ENCODE assay signal across 13 mouse cellular contexts in the genomic region with DNA sequence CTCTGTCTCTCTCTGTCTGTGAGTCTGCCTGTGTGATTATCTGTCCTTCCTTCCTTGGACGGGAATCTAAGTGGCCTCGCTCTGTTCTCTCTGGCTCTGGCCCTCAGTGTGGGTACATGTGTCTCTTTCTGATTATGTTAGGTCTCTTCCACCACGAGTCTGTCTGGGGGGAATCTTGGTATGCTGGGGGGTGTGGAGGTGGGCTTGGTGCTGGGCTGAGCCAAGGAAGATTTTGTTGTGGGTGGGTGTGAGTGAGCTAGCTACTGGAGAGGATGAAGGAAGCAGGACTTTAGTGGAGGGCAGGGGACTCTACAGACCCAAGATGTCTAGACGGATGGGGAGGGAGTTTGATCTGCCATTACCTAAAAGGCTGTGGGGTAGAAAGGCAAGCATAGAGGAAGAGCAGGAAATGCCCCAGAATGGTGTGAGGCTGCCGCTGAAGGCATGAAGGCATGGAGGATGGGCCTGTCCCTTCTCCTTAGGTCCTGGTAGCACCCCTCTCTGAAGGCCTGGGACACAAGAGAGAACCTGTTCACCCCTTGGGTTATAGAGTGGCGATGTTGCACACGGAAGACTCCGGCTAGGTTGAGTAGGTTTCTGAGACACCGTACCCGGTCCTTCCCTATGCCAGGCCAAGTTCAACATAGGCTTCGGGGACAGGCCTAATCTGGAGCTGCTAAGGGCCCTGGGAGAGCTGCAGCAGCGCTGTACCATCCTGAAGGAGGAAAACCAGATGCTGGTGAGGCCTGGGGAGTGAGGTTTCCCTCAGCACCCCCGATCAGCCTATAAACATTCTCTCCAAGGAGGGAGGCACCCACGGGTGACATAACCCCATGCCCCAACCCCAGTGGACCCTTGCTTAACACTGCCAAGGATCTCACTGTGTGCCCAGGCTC. TPM values are rescaled to one million over a fixed set of nuclear protein-coding genes. Genes with fewer than 3 reads are reported as not detected.
DNase-seq lines count a peak whose midpoint lies in the region; ATAC-seq and TF ChIP-seq lines count a peak whose summit lies in the region.
"Had no signal": no experiment of that assay in that cellular context is flagged by ENCODE, and none has a peak within 500 bp of the region (broad histone marks: within the 10 kb centered on the region; RNA-seq: fewer than 3 reads in every experiment).

No protein-coding gene starts in this region.

- intact Hi-C loops in left cerebral cortex, postnatal 36 days (cut with DNase I) = loop anchor here (2.0 to 5.0 kb wide), 2 partner anchors 100 to 159 kb away; partner anchors contain the start of genes Olfr464 and Rnf43

- no peak for TF ChIP-seq CTCF in olfactory bulb, adult 2 months (IDR thresholded peaks at IDR 0.05; ENCODE audit: insufficient read depth, low read depth, low read length)

- peaks cover 21% of the 10 kb centered on the region for H3K4me1 ChIP-seq in olfactory bulb, adult 2 months (ENCODE audit: control insufficient read depth, insufficient read depth, low read length)

- peak overlapping the region; percentile 90 for H3K27ac ChIP-seq in olfactory bulb, adult 2 months (ENCODE audit: insufficient read depth, low read depth, low read length)
- H3K27ac ChIP-seq: embryonic facial prominence, embryonic 12.5 days; heart, embryonic 13.5 days had no signal

- DNase-seq in cerebellum, adult 18-20 months = peak; percentile 18 to 55
- DNase-seq in thymus, postnatal 0 days (ENCODE audit: low spot score) = peak; percentile 23
- DNase-seq in thymus, postnatal 10 days (ENCODE audit: low spot score in 2 of 2) = no peak
- peak; percentile 32 to 42 for DNase-seq in left cerebral cortex, postnatal 36 days (ENCODE audit: low spot score in 2 of 2)
- no peak for DNase-seq in gastrocnemius, adult 18-20 months (ENCODE audit: low spot score)
- DNase-seq in heart, adult 8-10 months (ENCODE audit: low spot score) = no peak
- DNase-seq: right cerebral cortex, postnatal 4 days had no signal

- no peak for TF ChIP-seq POLR2A in olfactory bulb, adult 2 months (IDR thresholded peaks at IDR 0.05; ENCODE audit: insufficient read depth, low read depth, low read length)

- ATAC-seq in cerebellum, adult (ENCODE audit: insufficient number of reproducible peaks, low FRiP score, low TSS enrichment) = no peak
- ATAC-seq: intestine, embryonic 16.5 days had no signal

- peak overlapping the region; percentile 63 for H3K4me3 ChIP-seq in olfactory bulb, adult 2 months (ENCODE audit: insufficient read depth, low read depth, low read length)
- H3K4me3 ChIP-seq: embryonic facial prominence, embryonic 12.5 days; heart, embryonic 13.5 days; myocyte had no signal

- WGBS in olfactory bulb, adult 2 months = 36% methylated on average over 14 of the region's 14 CpGs

RNA-seq across cellular contexts. Expression of gene Tspoap1, which starts 1.7 kb away (rescaled TPM):
- 2.6 and 4.0 TPM in 2 replicates for polyA plus RNA-seq in thymus, postnatal 0 days (2015; fragmentation: Nextera tagmentation; extraction: Ambion mirVana)
- 100 to 1,000 TPM; 158 to 214 TPM for total RNA-seq in left cerebral cortex, postnatal 36 days (2021)
- not detected in 2 replicates for polyA plus RNA-seq in olfactory bulb, adult 2 months (2012; ENCODE audit: insufficient read depth, insufficient read length, low replicate concordance, missing spikeins)
- not detected for total RNA-seq in gastrocnemius, adult 18-20 months (2021)
- under 1 TPM in 3 of 4 experiments, not detected in 1; 0.14 to 0.25 (median 0.22) TPM for total RNA-seq in heart, adult 8-10 months (2022)

RNA-seq across cellular contexts. Expression of gene Supt4a, which starts 24.7 kb away (rescaled TPM):
- polyA plus RNA-seq in thymus, postnatal 0 days (2015; fragmentation: Nextera tagmentation; extraction: Ambion mirVana) = 425 and 454 TPM in 2 replicates
- 10 to 100 TPM; 67.7 to 83.3 TPM for total RNA-seq in left cerebral cortex, postnatal 36 days (2021)
- not detected in 2 replicates for polyA plus RNA-seq in olfactory bulb, adult 2 months (2012; ENCODE audit: insufficient read depth, insufficient read length, low replicate concordance, missing spikeins)
- total RNA-seq in gastrocnemius, adult 18-20 months (2021) = 10 to 100 TPM; 33.5 to 36.3 TPM
- total RNA-seq in heart, adult 8-10 months (2022) = 10 to 100 TPM; 37.1 to 52.2 (median 38.0) TPM

RNA-seq across cellular contexts. Expression of gene Mpo, which starts 31.3 kb away (rescaled TPM):
- 5.0 and 6.2 TPM in 2 replicates for polyA plus RNA-seq in thymus, postnatal 0 days (2015; fragmentation: Nextera tagmentation; extraction: Ambion mirVana)
- not detected for total RNA-seq in left cerebral cortex, postnatal 36 days (2021)
- polyA plus RNA-seq in olfactory bulb, adult 2 months (2012; ENCODE audit: insufficient read depth, insufficient read length, low replicate concordance, missing spikeins) = not detected in 2 replicates
- total RNA-seq in gastrocnemius, adult 18-20 months (2021) = not detected
- under 1 TPM in 1 of 4 experiments, not detected in 3; 0.89 TPM for total RNA-seq in heart, adult 8-10 months (2022)
- polyA plus RNA-seq: myocyte had no signal

Comparison
In these comparisons a context has a peak if more than half of its experiments do, and no peak if none do; other contexts are left out.
1. DNase-seq: peak in cerebellum, adult 18-20 months (2 of 2), thymus, postnatal 0 days (single experiment) and left cerebral cortex, postnatal 36 days (2 of 2); none in thymus, postnatal 10 days (0 of 2), gastrocnemius, adult 18-20 months (single experiment) and heart, adult 8-10 months (single experiment).
2. RNA of gene Tspoap1, which starts 1.7 kb away (total RNA-seq): 158 to 214 TPM in left cerebral cortex, postnatal 36 days; 0.14 to 0.25 TPM in heart, adult 8-10 months and not detected in gastrocnemius, adult 18-20 months; every median in the first group is over 100 times any median in the second.